Mouse (Mus musculus): ENCODE data around the gene Tex9. TPM values are rescaled to one million over a fixed set of nuclear protein-coding genes. Genes with fewer than 3 reads are reported as not detected.
A peak's percentile ranks its signal among the peaks of the same experiment; 100 is the strongest.
"Not testable (repeated sequence)": the region's sequence is repeated elsewhere in the genome, so short reads cannot be mapped to it uniquely, and the experiment has no call there.

The Tex9 gene
- polyA plus RNA-seq, 3 experiments from 2014 or later = 13.3 to 13.5 (median 13.4) TPM

DNA sequence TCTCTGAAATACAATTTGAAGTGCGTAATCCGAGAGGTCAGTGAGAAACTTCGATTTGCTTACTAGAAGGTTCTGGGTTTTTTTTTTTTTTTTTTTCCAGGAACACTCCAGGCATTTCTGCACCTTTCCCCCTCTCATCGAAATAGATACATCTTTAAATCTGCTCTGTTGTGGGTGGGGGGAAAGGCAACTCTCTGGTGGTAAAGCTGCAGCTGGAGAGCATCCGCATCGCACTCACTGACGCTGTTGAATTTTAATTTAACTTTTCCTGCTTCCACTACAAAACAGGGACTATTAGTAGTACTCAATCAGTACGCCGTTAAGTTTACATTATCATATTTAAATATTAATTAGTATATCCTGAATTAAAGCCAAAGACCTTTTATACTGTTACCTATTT lies 53.3 kb downstream of the Tex9 start:
- no peak for ATAC-seq

GRCm38 (mm10) chr9:72437822-72438701 lies 54.0 kb downstream of the Tex9 start, which contains the start of gene Mns1:
Gene Mns1 (plus strand): TSS chr9:72438011.
- peak; percentile 100 for ATAC-seq

DNA sequence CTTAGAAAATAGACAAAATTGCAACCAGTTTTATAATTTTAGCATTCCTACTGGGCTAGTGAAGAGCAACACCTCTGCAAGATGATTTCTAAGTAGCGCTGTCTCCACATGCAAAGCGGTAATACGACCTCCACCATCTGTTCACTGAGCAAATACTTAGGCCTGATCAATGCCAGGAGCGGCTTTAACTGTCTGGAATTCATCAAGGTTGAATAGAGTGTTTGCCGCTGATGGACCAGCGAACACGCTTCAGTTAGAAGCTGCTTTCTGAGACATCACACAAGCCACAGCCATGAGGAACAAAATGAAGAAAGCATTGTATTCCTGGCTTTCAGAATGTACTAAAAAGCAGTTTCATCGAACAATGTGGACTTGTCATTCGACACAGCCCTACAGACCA lies 57.1 kb downstream of the Tex9 start:
- ATAC-seq = no peak

GRCm38 (mm10) chr9:72427861-72428260 lies 64.2 kb downstream of the Tex9 start:
- ATAC-seq = no peak

DNA sequence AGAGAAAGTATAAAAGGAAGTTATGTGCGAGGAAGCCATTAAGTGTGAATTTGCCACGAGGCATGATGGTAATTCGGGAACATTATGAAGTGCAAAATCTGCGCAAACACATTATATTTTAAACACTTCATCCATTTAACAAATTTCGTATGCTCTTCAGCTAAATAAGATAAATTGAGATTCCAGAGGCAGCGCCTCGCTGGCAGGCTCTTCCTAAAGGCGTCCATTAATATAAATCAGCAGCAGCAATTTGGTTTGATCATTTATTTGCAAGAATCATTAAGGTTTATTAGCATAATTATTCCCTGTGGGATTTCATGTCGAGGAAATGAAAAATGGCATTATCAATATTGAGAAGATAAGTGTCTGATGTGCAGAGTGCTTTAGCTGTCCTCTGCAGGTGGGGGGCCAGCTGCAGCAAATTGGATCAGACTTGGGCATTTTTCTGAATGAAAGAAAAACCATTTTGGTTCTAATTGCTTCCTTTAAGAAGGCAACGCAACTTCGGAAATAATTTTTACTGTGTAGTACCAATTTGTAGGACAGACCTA lies 66.6 kb downstream of the Tex9 start:
- no peak for ATAC-seq

DNA sequence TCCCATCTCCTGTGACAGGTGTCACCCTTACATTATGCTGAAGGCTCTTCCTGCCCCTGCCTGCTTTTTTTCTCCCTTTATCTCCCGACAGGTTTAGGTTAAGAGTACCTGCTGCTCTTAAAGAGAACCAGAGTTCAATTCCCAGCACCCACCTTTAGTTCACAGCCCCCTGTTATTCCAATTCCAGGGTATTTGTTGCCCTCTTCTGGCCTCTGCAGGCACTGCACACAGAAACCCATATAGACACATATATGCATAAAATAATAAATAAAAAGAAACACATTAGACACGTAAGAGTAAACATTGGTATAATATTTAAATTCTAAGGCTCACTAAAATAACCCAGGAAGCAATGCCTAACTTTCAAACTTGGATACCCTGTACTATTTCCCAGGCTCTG lies 69.3 kb downstream of the Tex9 start:
- ATAC-seq = no peak

- ATAC-seq = no peak
Observed at GRCm38 (mm10) chr9:72422284-72422683, 69.7 kb downstream of the Tex9 start.

- no peak for ATAC-seq
Observed at GRCm38 (mm10) chr9:72420490-72420889, 71.5 kb downstream of the Tex9 start.

GRCm38 (mm10) chr9:72418443-72418842 lies 73.6 kb downstream of the Tex9 start:
- ATAC-seq = no peak

DNA sequence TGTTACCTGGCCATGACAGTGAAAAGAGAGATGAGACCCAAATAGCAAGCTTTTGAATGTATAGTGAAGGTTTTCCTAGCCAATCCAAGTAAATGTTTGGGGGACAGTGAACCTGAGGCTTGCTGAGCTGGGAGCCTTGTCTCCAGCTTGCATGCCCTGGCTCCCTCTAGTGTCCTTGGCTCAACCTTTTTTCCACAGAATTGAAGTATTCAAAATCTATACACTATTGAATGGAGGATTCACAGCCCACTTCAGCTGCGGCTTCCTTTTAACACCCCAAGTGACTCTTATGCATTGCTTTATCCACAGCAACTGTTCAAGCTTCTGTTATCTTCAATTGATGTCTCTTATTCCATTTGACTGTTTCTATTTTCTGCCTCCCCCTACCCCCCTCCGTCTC lies 80.3 kb downstream of the Tex9 start:
- ATAC-seq = no peak

- no peak for ATAC-seq
Observed at GRCm38 (mm10) chr9:72409381-72410225, 82.4 kb downstream of the Tex9 start.

GRCm38 (mm10) chr9:72408131-72408586 lies 83.9 kb downstream of the Tex9 start:
- peak; percentile 78 for ATAC-seq

DNA sequence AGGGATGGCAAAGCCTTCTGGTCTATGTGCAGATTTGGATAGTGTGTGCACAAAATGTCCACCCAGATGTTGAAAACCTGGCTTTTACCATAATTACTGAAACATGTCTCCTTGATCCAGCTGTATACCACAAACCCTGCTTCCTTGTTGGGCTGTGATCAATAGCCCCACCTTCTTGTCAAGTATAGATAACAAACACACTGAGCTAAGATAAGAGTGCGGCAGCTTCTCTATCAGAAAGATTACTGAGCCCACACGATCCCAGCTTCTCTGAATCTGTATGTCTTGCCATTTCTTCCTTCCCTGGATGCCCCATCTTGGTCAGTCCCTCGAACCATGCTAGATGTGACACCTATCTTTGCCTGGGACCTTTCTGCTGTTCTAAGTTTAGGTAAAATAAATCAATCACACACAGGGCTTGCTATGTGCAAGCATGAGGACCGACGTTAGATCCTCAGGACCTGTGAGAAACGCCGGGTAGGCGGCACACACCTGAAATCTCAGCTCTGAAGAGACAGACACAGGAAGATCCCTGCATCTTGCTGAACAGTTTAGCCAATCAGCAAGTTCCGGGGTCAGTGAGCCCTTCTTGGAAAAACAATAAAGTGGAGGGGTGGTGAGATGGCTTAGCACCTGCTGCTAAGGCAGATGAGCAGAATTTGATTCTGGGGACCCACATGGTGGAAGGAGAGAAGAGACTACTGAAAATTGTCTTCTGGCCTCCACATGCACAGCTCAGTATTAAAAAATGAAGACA lies 86.0 kb downstream of the Tex9 start:
- no peak for ATAC-seq

DNA sequence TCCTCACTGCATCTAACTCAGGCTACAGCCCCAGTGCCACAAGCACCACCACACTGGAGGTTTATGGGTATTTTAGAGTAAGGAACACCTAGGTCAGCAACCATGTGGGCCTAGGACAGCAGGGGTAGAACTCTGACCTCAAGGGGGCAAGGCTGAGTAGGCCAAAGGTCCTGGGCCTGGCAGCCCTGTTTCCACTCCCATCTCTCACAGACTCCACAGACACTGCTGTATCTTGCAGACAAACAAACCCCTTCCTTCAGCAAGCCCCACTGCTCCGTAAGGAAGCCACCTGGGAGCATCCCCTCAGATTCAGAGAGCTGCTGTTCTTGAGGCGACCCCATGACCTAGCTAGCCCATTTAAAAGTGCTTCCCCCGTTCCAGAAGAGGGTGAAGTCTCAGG lies 87.1 kb downstream of the Tex9 start:
- no peak for ATAC-seq

- ATAC-seq = no peak
Observed at GRCm38 (mm10) chr9:72404446-72404845, 87.6 kb downstream of the Tex9 start.

DNA sequence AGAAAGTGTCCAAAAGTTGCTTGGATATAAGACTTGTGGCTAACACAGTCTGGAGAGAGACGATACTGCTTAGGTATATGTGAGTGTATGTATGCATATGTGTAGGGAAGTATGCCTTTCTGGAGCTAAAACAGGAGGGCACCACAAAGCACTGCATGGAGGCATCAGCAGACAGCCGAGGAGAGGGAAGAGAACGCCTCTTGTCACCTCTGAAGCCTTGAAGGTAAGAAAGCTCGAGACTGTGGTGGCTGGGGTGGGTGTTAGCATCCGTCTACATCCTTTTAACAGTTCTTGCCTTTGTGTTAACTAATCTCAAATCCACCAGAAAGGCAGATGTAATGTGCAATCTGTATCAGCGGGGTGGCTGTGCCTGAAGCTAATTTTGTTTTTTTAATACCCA lies 88.6 kb downstream of the Tex9 start:
- no peak for ATAC-seq

GRCm38 (mm10) chr9:72401769-72402168 lies 90.2 kb downstream of the Tex9 start:
- ATAC-seq = not testable (repeated sequence)

Other genes with a start within 250 kb of the Tex9 start
- 10 to 100 TPM; 41.7 to 68.9 (median 54.7) TPM for gene Zfp280d, start 217.4 kb downstream of the Tex9 start, polyA plus RNA-seq (2017; shearing (Covaris generic))
- 10 to 100 TPM; 15.0 to 47.1 (median 15.9) TPM for gene Mns1, start 54.2 kb downstream of the Tex9 start, polyA plus RNA-seq (2017; shearing (Covaris generic))
- gene Rfx7, start 40.0 kb upstream of the Tex9 start, polyA plus RNA-seq (2017; shearing (Covaris generic)) = 10 to 100 TPM; 15.6 to 28.0 (median 23.6) TPM
- gene Nedd4, start 170.1 kb upstream of the Tex9 start, polyA plus RNA-seq (2017; shearing (Covaris generic)) = 1 to 10 TPM; 2.2 to 8.3 (median 2.5) TPM

Measured in inflammation-experienced regulatory T-cells, adult 6 months (primary cell).